Mouse (Mus musculus) intestine, postnatal 0 days (tissue): ENCODE measurements around the gene Tnfsf14. TPM values are rescaled to one million over a fixed set of nuclear protein-coding genes. Genes with fewer than 3 reads are reported as not detected.

ENCODE experiments used
- ATAC-seq: fragments of 200-750 bp; cut with Nextera tagmentation; 2 replicates; pipeline ENCODE4 v1.8.0; 2017; ENCODE audit warnings: mild to moderate bottlenecking, moderate TSS enrichment, moderate library complexity
- H3K27ac ChIP-seq: fragments of 300-500 bp; sonication (generic); 2 replicates; pipeline ENCODE4 v1.5.1; 2014; ENCODE audit warnings: mild to moderate bottlenecking, low read depth, low read length, moderate library complexity
- H3K27me3 ChIP-seq: fragments of 300-500 bp; sonication (generic); replicated peaks from 2 replicates; pipeline ENCODE4 v1.6.1; 2014; ENCODE audit warnings: low read length, mixed read lengths; ENCODE audit not compliant: control insufficient read depth, insufficient read depth
- H3K36me3 ChIP-seq: fragments of 300-500 bp; sonication (generic); 2 replicates; pipeline ENCODE4 v1.6.1; 2014; ENCODE audit warnings: mild to moderate bottlenecking, moderate library complexity; ENCODE audit not compliant: control insufficient read depth, insufficient read depth
- H3K4me1 ChIP-seq: fragments of 300-500 bp; sonication (generic); replicated peaks from 2 replicates; pipeline ENCODE4 v1.6.1; 2014; ENCODE audit warnings: antibody characterized with exemption, low read length, mixed read lengths; ENCODE audit not compliant: control insufficient read depth, insufficient read depth
- H3K4me2 ChIP-seq: fragments of 300-500 bp; sonication (generic); replicated peaks from 2 replicates; pipeline ENCODE4 v1.6.1; 2014; ENCODE audit warnings: low read depth, mild to moderate bottlenecking, moderate library complexity
- H3K4me3 ChIP-seq: fragments of 300-500 bp; sonication (generic); 2 replicates; pipeline ENCODE4 v1.5.1; 2014; ENCODE audit warnings: low read depth, low read length
- H3K9ac ChIP-seq: fragments of 300-500 bp; sonication (generic); 2 replicates; pipeline ENCODE4 v1.6.1; 2014; ENCODE audit warnings: mild to moderate bottlenecking, low read depth, low read length
- H3K9me3 ChIP-seq: fragments of 300-500 bp; sonication (generic); 2 replicates; pipeline ENCODE4 v1.6.1; 2016; ENCODE audit warnings: mixed run types; ENCODE audit not compliant: control insufficient read depth
- CTCF ChIP-seq: sonication (generic); IDR thresholded peaks from 2 replicates; pipeline ENCODE4 v1.5.1; 2016; ENCODE audit warnings: low read depth, mild to moderate bottlenecking, control low read depth, antibody characterized with exemption, moderate library complexity
- WGBS: fragments of 180-500 bp; shearing (Covaris S2); extraction: QIAGEN DNeasy Blood & Tissue Kit; methylation state at CpG from one replicate; pipeline ENCODE4 v1.1.7; 2014; 5-methylcytosine and 5-hydroxymethylcytosine counted together
- polyA plus RNA-seq: library from polyadenylated mRNA; unstranded; fragments of >200 nt; fragmentation: Nextera tagmentation; extraction: Ambion mirVana; gene quantifications from 2 replicates; pipeline ENCODE4 v1.2.1, GENCODE M21; 2015

The Tnfsf14 gene
- polyA plus RNA-seq, 1 experiment from 2014 or later = 0.12 TPM

DNA sequence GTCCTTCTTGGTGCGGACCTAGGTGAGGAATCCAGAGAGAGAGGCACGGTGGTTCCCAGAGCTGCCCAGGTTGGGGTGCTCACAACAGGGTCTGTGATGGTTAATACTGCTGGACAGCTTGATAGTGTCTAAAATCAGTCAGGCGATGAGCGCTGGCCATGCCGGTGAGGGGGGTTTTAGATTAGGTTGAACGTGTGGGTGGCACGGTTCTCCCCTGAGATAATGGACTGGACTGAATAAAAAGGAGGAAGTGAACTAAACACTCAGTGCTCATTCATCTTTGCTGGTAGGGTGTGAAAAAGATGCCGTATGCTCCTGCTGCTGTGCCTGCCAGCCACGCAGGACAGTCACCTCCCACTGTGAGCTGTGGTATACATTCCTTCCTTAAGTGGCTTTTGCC is 29.3 kb upstream of the Tnfsf14 start:
- Histone ChIP-seq H3K4me3 (no peak overlapping the region), H3K4me1 (no peaks in the 10 kb centered on the region), H3K36me3 (no peaks in the 10 kb centered on the region), H3K9me3 (no peaks in the 10 kb centered on the region), H3K27ac (no peak overlapping the region), H3K27me3 (no peaks in the 10 kb centered on the region), H3K9ac (no peak overlapping the region), H3K4me2 (no peak overlapping the region)
- 77% methylated on average over 9 of the region's 9 CpGs for WGBS
- TF ChIP-seq CTCF = no peak
- ATAC-seq = no peak

GRCm38 (mm10) chr17:57221911-57222310 is 27.9 kb upstream of the Tnfsf14 start:
- no peak overlapping the region for H3K9ac ChIP-seq
- no peaks in the 10 kb centered on the region for H3K9me3 ChIP-seq
- no peaks in the 10 kb centered on the region for H3K4me1 ChIP-seq
- TF ChIP-seq CTCF = no peak
- H3K27ac ChIP-seq = no peak overlapping the region
- H3K4me3 ChIP-seq = no peak overlapping the region
- ATAC-seq = no peak
- 54% methylated on average over 4 of the region's 4 CpGs for WGBS
- no peaks in the 10 kb centered on the region for H3K36me3 ChIP-seq
- H3K27me3 ChIP-seq = no peaks in the 10 kb centered on the region
- H3K4me2 ChIP-seq = no peak overlapping the region

GRCm38 (mm10) chr17:57219884-57220207 is 25.9 kb upstream of the Tnfsf14 start:
- TF ChIP-seq CTCF = peak; percentile 84

DNA sequence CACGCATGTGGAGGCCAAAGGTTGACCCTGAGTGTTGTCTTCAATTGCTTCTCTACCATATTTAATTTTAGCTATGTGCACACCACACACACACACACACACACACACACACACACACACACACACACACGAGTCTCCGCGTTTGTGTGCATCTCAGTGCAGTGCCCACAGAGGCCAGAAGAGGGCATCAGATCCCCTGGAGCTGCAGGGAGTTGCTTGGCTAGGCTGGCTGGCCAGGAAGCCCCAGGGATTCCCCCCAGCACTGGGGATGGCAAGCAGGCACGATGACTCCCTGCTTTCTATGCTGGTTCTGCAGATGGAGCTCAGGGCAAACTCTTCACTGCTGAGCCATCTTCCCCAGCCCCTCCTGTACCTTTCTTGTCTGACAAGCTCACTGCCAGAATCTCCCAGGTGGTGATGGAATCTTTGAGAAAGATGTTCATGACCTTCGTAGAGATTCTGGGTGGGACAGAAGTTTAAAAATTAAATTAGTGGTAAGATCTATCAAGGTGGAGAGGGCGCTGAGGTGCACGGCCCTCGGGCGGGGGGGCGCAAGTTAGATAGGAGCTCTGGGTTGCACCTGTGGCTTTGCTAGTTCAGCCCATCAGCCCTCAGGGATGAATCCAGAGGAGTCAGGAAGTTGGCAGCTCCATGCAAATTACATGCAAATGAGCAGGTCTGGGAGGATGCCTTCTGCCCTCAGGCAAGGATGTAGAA is 25.3 kb upstream of the Tnfsf14 start:
- peak; percentile 42; the same call in 1 of the 2 replicates for ATAC-seq
- Histone ChIP-seq H3K27ac (no peak overlapping the region), H3K9me3 (no peaks in the 10 kb centered on the region), H3K4me2 (no peak overlapping the region; the same call in 1 of the 2 replicates), H3K9ac (no peak overlapping the region), H3K4me3 (no peak overlapping the region), H3K4me1 (no peaks in the 10 kb centered on the region), H3K36me3 (no peaks in the 10 kb centered on the region), H3K27me3 (no peaks in the 10 kb centered on the region)
- WGBS = 25% methylated on average over 11 of the region's 11 CpGs
- peak; percentile 90 for TF ChIP-seq CTCF

More at GRCm38 (mm10) chr17:57219884-57220207, 25.9 kb upstream of the Tnfsf14 start:
- Histone ChIP-seq H3K27ac (no peak overlapping the region), H3K4me2 (no peak overlapping the region; the same call in 1 of the 2 replicates), H3K4me3 (no peak overlapping the region), H3K9me3 (no peaks in the 10 kb centered on the region), H3K9ac (no peak overlapping the region), H3K36me3 (no peaks in the 10 kb centered on the region), H3K27me3 (no peaks in the 10 kb centered on the region), H3K4me1 (no peaks in the 10 kb centered on the region)
- 28% methylated on average over 3 of the region's 3 CpGs for WGBS
- ATAC-seq = 0 out of 2 replicates have a peak, but pooled peaks have one; percentile 29

DNA sequence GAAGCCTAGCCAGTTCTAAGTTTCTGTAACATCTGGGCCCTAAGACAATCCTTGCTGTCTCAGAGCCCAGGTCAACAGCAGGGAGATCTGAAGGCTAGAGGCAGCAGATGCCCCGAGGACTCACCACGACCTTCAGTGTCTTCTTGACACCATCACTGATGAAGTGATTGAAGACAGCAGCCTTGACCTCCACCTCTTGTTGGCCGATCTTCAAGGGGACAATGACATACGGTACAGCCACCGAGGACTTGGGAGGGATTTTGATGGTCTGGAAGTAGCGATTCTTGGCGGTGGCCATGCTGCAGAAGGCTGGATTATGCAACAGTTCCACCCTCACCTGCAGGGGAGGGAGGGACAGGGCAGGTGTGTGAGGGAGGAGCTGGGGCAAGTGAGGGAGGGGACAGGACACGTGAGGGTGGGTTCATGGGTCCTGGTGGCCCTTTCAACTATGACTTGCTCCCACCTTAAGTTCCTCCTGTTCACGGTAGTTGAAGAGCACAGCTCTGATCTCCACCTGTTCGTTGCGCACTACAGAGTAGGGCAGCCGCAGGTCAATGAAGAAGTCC is 24.4 kb upstream of the Tnfsf14 start:
- ATAC-seq = no peak
- Histone ChIP-seq H3K27ac (no peak overlapping the region), H3K9me3 (no peaks in the 10 kb centered on the region), H3K27me3 (no peaks in the 10 kb centered on the region), H3K36me3 (no peaks in the 10 kb centered on the region), H3K4me3 (no peak overlapping the region), H3K4me1 (no peaks in the 10 kb centered on the region), H3K9ac (no peak overlapping the region), H3K4me2 (no peak overlapping the region)
- WGBS = 72% methylated on average over 12 of the region's 12 CpGs
- TF ChIP-seq CTCF = no peak

GRCm38 (mm10) chr17:57214676-57215387 is 20.9 kb upstream of the Tnfsf14 start:
- Histone ChIP-seq H3K9ac (no peak overlapping the region), H3K4me1 (no peaks in the 10 kb centered on the region), H3K27me3 (no peaks in the 10 kb centered on the region), H3K4me3 (no peak overlapping the region), H3K4me2 (no peak overlapping the region), H3K9me3 (no peaks in the 10 kb centered on the region), H3K27ac (no peak overlapping the region), H3K36me3 (no peaks in the 10 kb centered on the region)
- ATAC-seq = peak; percentile 21; the same call in 1 of the 2 replicates
- TF ChIP-seq CTCF = no peak
- 39% methylated on average over 13 of the region's 13 CpGs for WGBS
